Mouse (Mus musculus): ENCODE data around the gene Daxx.
"Not testable (repeated sequence)": the region's sequence is repeated elsewhere in the genome, so short reads cannot be mapped to it uniquely, and the experiment has no call there.

The Daxx gene

GRCm38 (mm10) chr17:33902491-33902890 lies 6.7 kb upstream of the Daxx start:
- DNase-seq (ENCODE audit: extremely low spot score) = no peak

GRCm38 (mm10) chr17:33903911-33904651 lies 5.1 kb upstream of the Daxx start:
- not testable (repeated sequence) for DNase-seq (ENCODE audit: extremely low spot score)

- DNase-seq (ENCODE audit: extremely low spot score) = not testable (repeated sequence)
Observed at GRCm38 (mm10) chr17:33904835-33905234, 4.4 kb upstream of the Daxx start, which contains the start of gene Platr17. Gene Platr17 (plus strand): TSS chr17:33905135.

GRCm38 (mm10) chr17:33908331-33909076 lies 710 bp upstream of the Daxx start:
- peak; percentile 51 for DNase-seq (ENCODE audit: extremely low spot score)

- DNase-seq (ENCODE audit: extremely low spot score) = no peak
Observed at GRCm38 (mm10) chr17:33909869-33910250, 646 bp downstream of the Daxx start.

- no peak for DNase-seq (ENCODE audit: extremely low spot score)
Observed at GRCm38 (mm10) chr17:33910346-33911051, 1.3 kb downstream of the Daxx start.

- no peak for DNase-seq (ENCODE audit: extremely low spot score)
Observed at GRCm38 (mm10) chr17:33911052-33911812, 2.0 kb downstream of the Daxx start.

GRCm38 (mm10) chr17:33911813-33912414 lies 2.7 kb downstream of the Daxx start:
- no peak for DNase-seq (ENCODE audit: extremely low spot score)

- no peak for DNase-seq (ENCODE audit: extremely low spot score)
Observed at GRCm38 (mm10) chr17:33913264-33913663, 4.0 kb downstream of the Daxx start.

GRCm38 (mm10) chr17:33913905-33914304 lies 4.7 kb downstream of the Daxx start:
- DNase-seq (ENCODE audit: extremely low spot score) = no peak

GRCm38 (mm10) chr17:33914969-33915391 lies 5.8 kb downstream of the Daxx start:
- no peak for DNase-seq (ENCODE audit: extremely low spot score)

- DNase-seq (ENCODE audit: extremely low spot score) = peak; percentile 95
Observed at GRCm38 (mm10) chr17:33915671-33916250, 6.5 kb downstream of the Daxx start, which contains the start of the genes Tapbp and Zbtb22. Gene Tapbp (plus strand): TSS chr17:33915899. Gene Zbtb22 (plus strand): TSS chr17:33915904.

- DNase-seq (ENCODE audit: extremely low spot score) = no peak
Observed at GRCm38 (mm10) chr17:33916294-33916693, 7.1 kb downstream of the Daxx start.

GRCm38 (mm10) chr17:33916847-33917655 lies 7.8 kb downstream of the Daxx start:
- DNase-seq (ENCODE audit: extremely low spot score) = no peak

- no peak for DNase-seq (ENCODE audit: extremely low spot score)
Observed at GRCm38 (mm10) chr17:33917656-33918292, 8.6 kb downstream of the Daxx start.

- no peak for DNase-seq (ENCODE audit: extremely low spot score)
Observed at GRCm38 (mm10) chr17:33918293-33919203, 9.3 kb downstream of the Daxx start.

- DNase-seq (ENCODE audit: extremely low spot score) = peak; percentile 60
Observed at GRCm38 (mm10) chr17:33919351-33920281, 10.4 kb downstream of the Daxx start.

Data from embryo, embryonic 9.5 days (tissue).